Mouse (Mus musculus) gastrocnemius, postnatal 25 days (tissue): ENCODE measurements around the gene Zfp526. TPM values are rescaled to one million over a fixed set of nuclear protein-coding genes. Genes with fewer than 3 reads are reported as not detected.
A peak's percentile ranks its signal among the peaks of the same experiment; 100 is the strongest.

Experiments
- DNase-seq: peaks from one replicate; pipeline ENCODE4 v3.0.0; 2022
- microRNA-seq, 2 experiments: library from miRNA; unstranded; fragments of <30 nt; microRNA quantifications; one replicate each; pipeline ENCODE4 v1.2.0; 2021; ENCODE audit warnings: borderline replicate concordance in 2 of 2
- total RNA-seq, 2 experiments: library from RNA; stranded (reverse); gene quantifications; 1 replicate in 1 of 2; 2 replicates in 1 of 2; pipeline ENCODE4 v1.2.3; 2021

Zfp526 gene
- total RNA-seq, 2 experiments from 2014 or later = 4.6 to 5.2 TPM

DNA sequence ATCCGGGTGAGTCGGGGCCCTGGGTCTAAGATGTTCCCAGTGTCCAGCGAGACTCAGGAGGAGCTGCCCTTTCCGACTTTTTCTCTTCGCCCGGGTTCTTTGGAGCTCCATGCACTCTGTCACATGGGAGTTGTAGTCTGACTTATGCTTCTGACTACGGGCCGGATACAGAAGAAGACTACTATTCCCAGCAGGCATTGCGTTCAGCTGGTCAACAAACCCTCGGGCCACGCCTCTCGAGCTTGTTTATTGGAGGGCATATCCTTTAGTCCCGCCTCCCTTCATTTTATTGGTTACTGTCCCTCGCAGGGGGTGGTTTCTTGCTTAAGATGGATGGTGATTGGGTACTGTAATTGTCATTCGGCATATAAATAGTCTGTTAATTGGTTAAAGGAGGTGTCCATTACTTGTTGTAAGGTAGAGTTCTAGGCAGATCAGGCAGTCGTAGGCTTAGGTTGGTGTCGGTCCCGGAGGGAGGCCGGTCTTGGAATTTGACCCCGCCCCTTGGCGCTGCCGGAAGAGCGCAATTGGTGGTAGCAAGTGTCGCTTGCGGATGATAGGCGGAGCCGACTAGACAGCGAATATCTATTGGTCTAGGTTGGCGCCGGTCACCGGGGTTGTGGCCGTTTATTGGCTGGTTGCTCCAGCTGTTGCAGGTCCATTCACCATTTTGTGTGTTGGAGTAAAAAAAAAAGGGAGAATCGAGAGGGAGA, 46.7 kb downstream of the Zfp526 start:
- peak; percentile 100 for DNase-seq

DNA sequence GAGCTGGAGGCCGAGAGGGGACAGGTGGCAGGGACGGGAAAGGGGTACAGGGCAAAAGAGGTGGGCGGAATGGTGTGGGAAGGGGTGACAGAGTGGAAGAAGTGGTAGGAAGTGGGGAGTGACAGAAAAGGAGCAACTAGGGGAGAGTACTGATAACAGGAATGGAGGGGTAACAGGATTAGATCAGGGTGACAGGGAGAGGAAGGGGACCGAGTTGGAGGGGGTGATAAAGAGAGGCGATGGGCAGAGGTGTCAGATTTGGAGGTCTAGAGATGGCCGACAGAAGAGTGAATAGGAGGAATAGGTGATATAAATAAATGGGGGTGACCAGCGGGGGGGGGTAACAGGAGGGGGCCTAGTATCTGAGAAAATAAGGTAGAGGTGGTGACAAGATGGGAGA, 47.4 kb downstream of the Zfp526 start:
- no peak for DNase-seq

DNA sequence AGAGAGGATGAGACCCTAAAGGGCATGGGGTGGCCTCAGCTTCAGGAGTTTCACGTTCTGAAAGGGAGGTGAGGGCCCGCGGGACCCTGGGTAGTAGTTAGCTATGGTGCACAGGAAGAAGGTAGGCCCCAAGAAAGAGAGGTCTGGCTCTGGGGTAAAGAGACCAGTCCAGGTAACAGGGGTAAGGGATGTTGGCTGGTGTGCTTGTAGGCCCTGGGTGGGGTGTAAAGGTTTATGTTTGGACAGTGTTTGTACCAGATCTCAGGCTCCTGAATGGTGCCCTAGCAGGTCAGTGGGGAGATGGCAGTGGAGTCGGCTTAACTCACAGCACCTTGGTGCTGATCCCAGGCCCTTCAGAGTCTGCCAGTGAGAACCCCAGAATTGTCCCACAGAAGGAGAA, 47.8 kb downstream of the Zfp526 start:
- DNase-seq = no peak

DNA sequence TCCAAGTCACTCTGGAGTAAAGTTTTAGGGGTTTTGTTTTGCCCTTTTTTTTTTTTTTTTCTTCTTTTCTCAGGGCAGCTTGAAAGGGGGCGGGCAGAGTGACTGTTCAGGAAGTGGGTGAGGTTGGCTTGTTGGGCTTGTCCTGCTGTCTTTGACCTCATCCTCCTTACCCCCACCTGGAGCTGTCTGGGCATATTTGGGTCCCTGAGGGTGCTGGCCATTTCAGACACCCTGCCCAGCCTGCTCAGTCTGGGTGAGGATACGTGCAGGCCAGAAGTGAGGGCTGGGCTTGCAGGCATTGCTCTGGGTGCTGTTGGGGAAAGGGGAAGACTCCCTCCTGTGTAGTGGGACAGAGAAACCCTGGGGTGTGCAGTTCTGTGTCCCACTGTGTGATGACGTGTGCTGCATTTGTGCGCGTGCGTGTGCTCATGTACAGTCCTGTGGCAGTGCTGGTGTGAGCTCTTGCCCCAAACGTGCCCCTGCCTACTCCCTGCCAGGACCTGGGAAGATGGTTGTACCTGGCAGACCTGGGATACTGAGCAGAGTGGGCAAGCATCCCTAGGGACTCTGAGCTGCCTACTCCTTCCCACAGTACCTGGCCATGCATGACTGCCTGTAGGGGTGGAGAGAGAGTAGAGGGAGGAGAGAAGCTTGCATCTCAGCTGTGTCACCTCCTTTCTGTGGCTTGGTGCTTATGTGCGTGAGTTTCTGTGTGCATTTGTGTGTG, 48.5 kb downstream of the Zfp526 start:
- DNase-seq = no peak

DNA sequence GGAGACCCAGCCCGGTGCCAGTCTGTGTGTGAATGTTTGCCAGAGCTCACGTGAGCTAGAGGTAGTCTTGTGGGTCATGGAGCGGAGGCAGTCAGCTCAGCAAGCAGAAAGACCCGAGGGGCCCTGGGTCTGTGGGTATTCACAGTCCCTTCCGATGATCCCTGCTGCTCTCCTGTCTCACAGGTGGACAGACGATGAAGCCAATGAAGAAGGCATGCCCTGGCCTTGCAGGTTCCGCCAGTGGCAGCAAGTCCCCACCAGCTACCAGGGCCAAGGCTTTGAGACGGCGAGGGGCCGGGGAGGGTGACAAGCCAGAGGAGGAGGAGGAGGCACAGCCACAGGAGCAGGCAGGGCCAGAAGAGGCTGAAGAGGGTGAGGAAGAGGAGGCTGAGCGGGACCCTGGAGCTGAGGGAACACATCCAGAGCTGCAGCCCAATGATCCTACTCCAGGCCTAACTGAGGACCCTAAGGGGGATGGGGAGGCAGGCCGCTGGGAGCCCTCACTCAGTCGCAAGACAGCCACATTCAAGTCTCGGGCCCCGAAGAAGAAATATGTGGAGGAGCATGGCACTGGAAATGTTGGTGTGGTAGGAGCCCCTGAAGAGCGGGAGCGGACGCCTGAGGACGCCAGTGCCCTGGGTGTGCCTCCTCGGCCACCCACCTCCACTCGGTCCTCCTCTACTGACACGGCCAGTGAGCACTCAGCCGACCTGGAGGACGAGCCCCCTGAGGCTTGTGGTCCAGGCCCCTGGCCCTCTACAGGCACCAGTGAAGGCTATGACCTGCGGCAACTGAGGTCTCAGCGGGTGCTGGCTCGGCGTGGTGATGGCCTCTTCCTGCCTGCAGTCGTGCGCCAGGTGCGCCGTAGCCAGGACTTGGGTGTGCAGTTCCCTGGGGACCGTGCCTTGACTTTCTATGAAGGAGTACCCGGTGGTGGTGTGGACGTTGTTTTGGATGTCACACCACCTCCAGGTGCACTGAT, 49.7 kb downstream of the Zfp526 start:
- DNase-seq = no peak

DNA sequence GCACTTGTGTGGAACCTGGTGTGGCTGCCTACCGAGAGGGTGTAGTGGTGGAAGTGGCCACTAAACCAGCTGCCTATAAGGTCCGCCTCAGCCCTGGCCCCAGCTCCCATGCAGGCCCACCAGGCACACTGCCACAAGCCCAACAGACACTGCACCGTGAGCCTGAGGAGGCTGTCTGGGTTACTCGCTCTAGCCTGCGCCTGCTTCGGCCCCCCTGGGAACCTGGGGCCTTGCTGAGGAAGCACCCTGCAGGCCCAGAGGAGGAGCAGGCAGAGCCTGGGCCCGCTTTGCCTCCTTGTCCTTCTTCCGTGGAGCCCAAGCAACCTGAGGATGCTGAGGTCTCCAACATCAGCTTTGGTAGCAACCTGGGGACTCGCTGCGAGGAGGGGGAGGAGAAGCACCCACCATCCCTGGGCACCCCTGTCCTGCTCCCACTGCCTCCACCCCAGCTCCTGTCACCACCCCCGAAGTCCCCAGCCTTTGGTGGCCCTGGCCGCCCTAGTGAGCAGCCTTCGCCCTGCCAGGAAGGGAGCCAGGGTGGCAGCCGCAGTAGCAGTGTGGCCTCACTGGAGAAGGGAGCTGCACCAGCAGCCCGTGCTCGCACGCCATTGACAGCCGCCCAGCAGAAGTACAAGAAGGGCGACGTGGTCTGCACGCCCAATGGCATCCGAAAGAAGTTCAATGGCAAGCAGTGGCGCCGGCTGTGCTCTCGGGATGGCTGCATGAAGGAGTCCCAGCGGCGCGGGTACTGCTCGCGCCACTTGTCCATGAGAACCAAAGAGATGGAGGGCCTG, 50.6 kb downstream of the Zfp526 start:
- DNase-seq = no peak

DNA sequence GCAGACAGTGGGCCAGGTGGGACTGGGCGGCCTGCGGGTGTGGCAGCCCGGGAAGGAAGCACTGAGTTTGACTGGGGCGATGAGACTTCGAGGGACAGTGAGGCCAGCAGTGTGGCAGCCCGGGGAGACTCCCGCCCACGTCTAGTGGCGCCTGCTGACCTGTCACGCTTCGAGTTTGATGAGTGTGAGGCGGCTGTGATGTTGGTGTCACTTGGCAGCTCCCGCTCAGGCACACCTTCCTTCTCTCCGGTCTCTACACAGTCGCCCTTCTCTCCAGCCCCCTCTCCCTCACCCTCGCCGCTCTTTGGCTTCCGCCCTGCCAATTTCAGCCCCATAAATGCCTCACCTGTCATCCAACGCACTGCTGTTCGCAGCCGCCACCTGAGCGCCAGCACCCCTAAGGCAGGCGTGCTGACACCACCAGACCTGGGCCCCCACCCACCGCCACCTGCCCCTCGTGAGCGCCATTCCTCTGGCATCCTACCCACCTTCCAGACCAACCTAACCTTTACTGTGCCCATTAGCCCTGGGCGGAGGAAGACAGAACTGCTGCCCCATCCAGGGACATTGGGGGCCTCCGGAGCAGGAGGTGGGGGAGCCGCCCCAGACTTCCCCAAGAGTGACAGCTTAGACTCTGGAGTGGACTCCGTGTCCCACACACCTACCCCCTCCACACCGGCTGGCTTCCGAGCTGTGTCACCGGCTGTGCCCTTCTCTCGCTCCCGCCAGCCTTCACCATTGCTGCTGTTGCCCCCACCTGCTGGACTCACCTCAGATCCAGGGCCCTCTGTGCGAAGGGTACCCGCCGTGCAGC, 51.4 kb downstream of the Zfp526 start:
- DNase-seq = no peak

DNA sequence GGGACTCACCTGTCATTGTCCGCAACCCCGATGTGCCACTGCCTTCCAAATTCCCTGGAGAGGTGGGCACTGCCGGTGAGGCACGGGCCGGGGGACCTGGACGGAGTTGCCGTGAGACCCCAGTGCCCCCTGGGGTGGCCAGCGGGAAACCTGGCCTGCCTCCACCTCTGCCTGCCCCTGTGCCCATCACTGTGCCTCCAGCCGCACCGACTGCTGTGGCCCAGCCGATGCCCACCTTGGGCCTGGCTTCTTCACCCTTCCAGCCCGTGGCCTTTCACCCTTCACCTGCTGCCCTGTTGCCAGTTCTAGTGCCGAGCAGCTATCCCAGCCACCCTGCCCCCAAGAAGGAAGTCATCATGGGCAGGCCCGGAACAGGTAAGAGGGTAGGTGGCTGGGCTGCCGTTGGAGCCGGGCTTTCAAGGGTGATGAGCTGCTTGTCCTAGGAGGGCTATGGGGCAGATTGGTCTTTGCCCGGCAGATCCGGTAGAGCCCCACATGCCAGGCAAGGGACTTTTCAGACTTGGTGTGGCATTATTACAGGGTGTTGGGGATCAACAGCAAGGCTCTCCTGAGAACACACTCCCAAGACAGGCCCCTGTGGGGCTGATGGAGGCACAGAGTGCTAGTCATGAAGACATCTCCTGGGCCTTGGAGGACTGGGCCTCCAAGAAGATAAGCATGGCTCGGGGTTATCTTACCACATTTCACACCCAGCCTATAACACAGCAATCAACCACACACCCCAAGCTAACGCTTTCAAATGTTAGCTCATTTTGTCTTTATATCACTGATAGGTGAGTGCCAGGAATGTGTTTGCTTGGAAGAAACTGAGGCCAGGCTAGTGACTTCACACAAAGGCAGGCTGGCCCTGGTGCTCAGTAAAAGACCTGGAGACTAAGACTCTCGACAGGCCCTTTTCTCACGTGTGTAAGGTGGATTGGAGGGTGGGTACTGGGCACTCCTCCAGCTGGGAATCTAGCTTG, 52.3 kb downstream of the Zfp526 start:
- DNase-seq = no peak

DNA sequence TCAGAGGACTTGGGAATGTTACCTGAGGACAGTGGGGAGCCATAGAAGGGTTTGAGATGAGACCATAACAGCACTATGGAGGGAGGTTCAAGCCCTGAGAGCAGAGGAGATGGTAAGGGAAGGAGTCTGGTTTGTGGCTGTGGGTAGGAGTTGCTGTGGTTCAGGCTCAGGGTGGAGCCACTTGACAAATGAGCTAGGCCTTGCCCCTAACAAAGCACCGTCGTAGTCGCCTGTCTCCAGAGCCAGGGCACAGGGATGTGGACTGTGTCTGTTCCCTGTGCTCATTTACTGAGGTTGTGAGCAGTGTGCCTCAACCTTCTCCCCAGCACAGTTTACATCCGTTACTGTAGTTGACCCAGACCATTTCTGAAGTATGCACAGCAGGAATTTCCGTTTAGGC, 53.3 kb downstream of the Zfp526 start:
- DNase-seq = no peak

DNA sequence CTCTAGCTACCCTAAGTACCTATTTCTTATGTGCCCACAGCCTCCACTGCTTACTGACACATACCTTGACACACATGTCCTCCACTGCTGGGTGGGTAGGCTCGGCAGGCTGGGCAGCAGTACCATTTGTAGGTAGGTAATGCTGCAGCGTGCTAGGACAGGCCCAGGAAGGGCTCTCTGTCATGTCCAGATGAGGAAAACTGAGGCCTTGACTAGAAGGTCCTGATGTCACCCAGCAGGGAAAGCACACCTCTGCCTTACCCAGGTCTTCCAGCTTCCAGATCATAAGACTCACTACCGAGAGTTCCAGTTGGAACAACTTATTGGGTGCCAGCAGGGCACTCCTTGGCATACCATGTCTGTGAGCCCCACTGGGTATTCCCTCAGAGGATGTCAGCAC, 53.8 kb downstream of the Zfp526 start:
- no peak for DNase-seq

DNA sequence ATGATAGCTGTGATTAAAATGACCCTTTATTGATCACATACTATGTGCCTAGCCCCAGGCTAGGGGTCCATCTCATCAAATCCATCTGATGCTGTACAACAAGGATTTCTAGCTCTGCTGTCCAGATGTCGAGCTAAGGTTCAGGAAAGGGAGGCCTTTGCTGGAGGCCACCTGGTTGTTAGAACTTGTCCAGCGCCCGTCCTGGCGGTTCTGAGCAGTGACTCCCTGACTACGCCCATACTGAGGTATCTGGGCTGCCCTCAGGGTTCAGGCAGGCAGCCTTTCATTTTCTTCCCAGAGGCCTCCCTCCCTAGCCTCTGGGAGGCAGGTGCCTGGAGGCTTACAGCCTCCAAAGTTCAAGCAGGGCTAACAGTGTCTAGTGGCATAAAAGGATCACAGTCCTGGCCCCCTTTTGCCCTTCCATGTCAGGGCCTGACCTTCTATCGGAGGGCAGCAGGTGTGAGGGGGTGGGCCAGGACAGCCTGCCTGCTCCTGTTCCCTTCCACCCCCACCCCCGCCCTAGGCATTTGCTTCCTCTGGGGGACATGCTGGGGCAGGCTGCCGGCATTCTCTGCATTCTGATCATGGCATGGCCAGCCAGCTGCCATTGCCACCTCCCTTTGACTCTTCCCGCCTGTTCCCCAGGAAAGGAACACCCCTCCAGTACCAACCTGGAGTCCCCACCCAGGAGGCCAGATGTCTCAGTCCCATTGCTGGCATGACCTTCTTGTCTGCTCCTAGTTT, 54.5 kb downstream of the Zfp526 start:
- no peak for DNase-seq

Small RNA genes lying within 50 kb of the gene (microRNA-seq; reads per million reads assigned to microRNA genes)
- gene Mir7048 = 0 reads per million in 2 experiments

Other genes starting within 250 kb of the Zfp526 start
- 100 to 1,000 TPM; 191 to 193 TPM for gene Rabac1, start 248.7 kb upstream of the Zfp526 start, total RNA-seq
- gene Atp1a3, start 215.5 kb upstream of the Zfp526 start, total RNA-seq = under 1 TPM in 1 of 2 experiments, not detected in 1; 0.46 TPM
- 1 to 10 TPM; 2.3 to 2.7 TPM for gene Grik5, start 149.1 kb upstream of the Zfp526 start, total RNA-seq
- 1 to 10 TPM; 6.1 to 6.3 TPM for gene Zfp574, start 148.9 kb upstream of the Zfp526 start, total RNA-seq
- under 1 TPM; 0.08 to 0.21 TPM for gene Pou2f2, start 41.7 kb upstream of the Zfp526 start, total RNA-seq
- 1 to 10 TPM; 7.2 to 7.9 TPM for gene Dedd2, start 810 bp upstream of the Zfp526 start, total RNA-seq
- gene Gsk3a, start 16.4 kb downstream of the Zfp526 start, total RNA-seq = 10 to 100 TPM; 59.5 to 66.2 TPM
- gene Erf, start 29.3 kb downstream of the Zfp526 start, total RNA-seq = 1 to 10 TPM; 5.8 to 7.2 TPM
- gene Cic, start 46.3 kb downstream of the Zfp526 start, total RNA-seq = 10 to 100 TPM; 29.0 to 30.4 TPM
- gene Pafah1b3, start 76.6 kb downstream of the Zfp526 start, total RNA-seq = 1 to 10 TPM; 1.4 to 1.5 TPM
- not detected for gene Prr19, start 80.0 kb downstream of the Zfp526 start, total RNA-seq
- not detected for gene Tmem145, start 84.7 kb downstream of the Zfp526 start, total RNA-seq
- gene Megf8, start 95.7 kb downstream of the Zfp526 start, total RNA-seq = 10 to 100 TPM; 15.5 to 18.7 TPM
- not detected for gene Cnfn, start 148.3 kb downstream of the Zfp526 start, total RNA-seq
- 10 to 100 TPM; 12.8 to 42.6 TPM for gene Lipe, start 177.3 kb downstream of the Zfp526 start, total RNA-seq
- gene Cxcl17, start 191.5 kb downstream of the Zfp526 start, total RNA-seq = not detected